Mouse (Mus musculus) MEL (cell line): Measurements from ENCODE around the gene Wiz. TPM values are rescaled to one million over a fixed set of nuclear protein-coding genes. Genes with fewer than 3 reads are reported as not detected.

ENCODE experiments used
- DNase-seq: peaks from one replicate; pipeline ENCODE4 v3.0.0; 2011; ENCODE audit warnings: low read depth, low spot score
- H3K27ac ChIP-seq: 2 replicates; pipeline ENCODE4 v1.5.1; 2012; ENCODE audit warnings: low read depth, mild to moderate bottlenecking, control low read depth, low read length, moderate library complexity; ENCODE audit not compliant: control insufficient read depth
- H3K27me3 ChIP-seq, 2 experiments: fragments of 150-350 bp in 1 of 2; sonication (generic) in 1 of 2; 2 replicates each; pipeline ENCODE4 v1.6.1; 2012; ENCODE audit warnings: low read length in 2 of 2, mild to moderate bottlenecking in 2 of 2, improper control_type of control experiment in 1 of 2, moderate library complexity in 1 of 2; ENCODE audit not compliant: insufficient read depth in 2 of 2, control insufficient read depth in 1 of 2
- H3K36me3 ChIP-seq, 2 experiments: 2 replicates each; pipeline ENCODE4 v1.6.1; 2012 to 2014; ENCODE audit warnings: low read length in 2 of 2, improper control_type of control experiment in 1 of 2, inconsistent platforms in 1 of 2, mild to moderate bottlenecking in 1 of 2; ENCODE audit not compliant: insufficient read depth in 2 of 2, control insufficient read depth in 1 of 2
- H3K4me1 ChIP-seq, 2 experiments: fragments of 150-350 bp in 1 of 2; sonication (generic) in 1 of 2; 2 replicates each; pipeline ENCODE4 v1.6.1; 2012; ENCODE audit warnings: low read length in 2 of 2, improper control_type of control experiment in 1 of 2, mild to moderate bottlenecking in 1 of 2; ENCODE audit not compliant: insufficient read depth in 2 of 2, control insufficient read depth in 1 of 2
- H3K4me3 ChIP-seq, 2 experiments: fragments of 150-350 bp in 1 of 2; sonication (generic) in 1 of 2; 2 replicates each; pipeline ENCODE4 v1.5.1; 2012; ENCODE audit warnings: low read depth in 2 of 2, low read length in 2 of 2, mild to moderate bottlenecking in 2 of 2, moderate library complexity in 2 of 2, control low read depth in 1 of 2, improper control_type of control experiment in 1 of 2; ENCODE audit not compliant: control insufficient read depth in 1 of 2, insufficient read depth in 1 of 2
- H3K79me2 ChIP-seq: 2 replicates; pipeline ENCODE4 v1.6.1; 2012; ENCODE audit warnings: mild to moderate bottlenecking, low read length, moderate library complexity; ENCODE audit not compliant: control insufficient read depth, poor library complexity, insufficient read depth
- H3K9ac ChIP-seq: 2 replicates; pipeline ENCODE4 v1.6.1; 2012; ENCODE audit warnings: low read depth, mild to moderate bottlenecking, control low read depth, low read length, moderate library complexity; ENCODE audit not compliant: control insufficient read depth, poor library complexity, severe bottlenecking
- H3K9me3 ChIP-seq: fragments of 150-350 bp; sonication (generic); replicated peaks from 2 replicates; pipeline ENCODE4 v1.6.1; 2012; ENCODE audit warnings: mild to moderate bottlenecking, low read length, improper control_type of control experiment, moderate library complexity; ENCODE audit not compliant: insufficient read depth
- CHD2 ChIP-seq: IDR thresholded peaks from 2 replicates; pipeline ENCODE4 v1.6.1; 2011; ENCODE audit warnings: low read length, improper control_type of control experiment
- E2F4 ChIP-seq: IDR thresholded peaks from 2 replicates; pipeline ENCODE4 v1.6.1; 2011; ENCODE audit warnings: low read depth, low read length, improper control_type of control experiment, borderline replicate concordance
- ELF1 ChIP-seq: IDR thresholded peaks from 2 replicates; pipeline ENCODE4 v1.6.1; 2014; ENCODE audit warnings: low read depth, mild to moderate bottlenecking, inconsistent platforms, low read length, improper control_type of control experiment, moderate library complexity
- EP300 ChIP-seq, 2 experiments: IDR thresholded peaks; 2 replicates each; pipeline ENCODE4 v1.6.1; 2011; ENCODE audit warnings: improper control_type of control experiment in 2 of 2, low read length in 2 of 2, low read depth in 1 of 2, mild to moderate bottlenecking in 1 of 2
- GATA1 ChIP-seq: IDR thresholded peaks from 2 replicates; pipeline ENCODE4 v1.6.1; 2011; ENCODE audit warnings: low read depth, low read length, improper control_type of control experiment
- KAT2A ChIP-seq: conservative IDR thresholded peaks from 2 replicates; pipeline ENCODE4 v1.6.1; 2012; ENCODE audit warnings: low read depth, low read length, improper control_type of control experiment, inconsistent platforms
- MAFK ChIP-seq: IDR thresholded peaks from 2 replicates; pipeline ENCODE4 v1.6.1; 2011; ENCODE audit warnings: low read depth, mild to moderate bottlenecking, low read length, improper control_type of control experiment, borderline replicate concordance
- MAX ChIP-seq: IDR thresholded peaks from 2 replicates; pipeline ENCODE4 v1.6.1; 2011; ENCODE audit warnings: low read length, improper control_type of control experiment
- MAZ ChIP-seq: IDR thresholded peaks from 2 replicates; pipeline ENCODE4 v1.6.1; 2012; ENCODE audit warnings: low read depth, mild to moderate bottlenecking, inconsistent platforms, low read length, improper control_type of control experiment
- MXI1 ChIP-seq: IDR thresholded peaks from 2 replicates; pipeline ENCODE4 v1.6.1; 2011; ENCODE audit warnings: mild to moderate bottlenecking, low read depth, low read length, improper control_type of control experiment
- MYB ChIP-seq: IDR thresholded peaks from 2 replicates; pipeline ENCODE4 v1.6.1; 2011; ENCODE audit warnings: mild to moderate bottlenecking, low read depth, low read length, improper control_type of control experiment
- NRF1 ChIP-seq: IDR thresholded peaks from 2 replicates; pipeline ENCODE4 v1.6.1; 2014; ENCODE audit warnings: low read depth, mild to moderate bottlenecking, inconsistent platforms, low read length, improper control_type of control experiment, moderate library complexity; ENCODE audit not compliant: poor library complexity, insufficient read depth, severe bottlenecking
- POLR2A ChIP-seq, 2 experiments: IDR thresholded peaks; 2 replicates each; pipeline ENCODE4 v1.6.1; 2011 to 2012; ENCODE audit warnings: low read length in 2 of 2, mild to moderate bottlenecking in 2 of 2, control low read depth in 1 of 2, improper control_type of control experiment in 1 of 2, low read depth in 1 of 2, moderate library complexity in 1 of 2; ENCODE audit not compliant: control insufficient read depth in 1 of 2, insufficient read depth in 1 of 2, poor library complexity in 1 of 2
- POLR2AphosphoS5 ChIP-seq: IDR thresholded peaks from 2 replicates; pipeline ENCODE4 v1.6.1; 2012; ENCODE audit warnings: low read depth, borderline replicate concordance, mild to moderate bottlenecking, inconsistent platforms, low read length, moderate library complexity, mixed read lengths
- RAD21 ChIP-seq: IDR thresholded peaks from 2 replicates; pipeline ENCODE4 v1.6.1; 2011; ENCODE audit warnings: mild to moderate bottlenecking, low read depth, low read length, improper control_type of control experiment
- SIN3A ChIP-seq: IDR thresholded peaks from 2 replicates; pipeline ENCODE4 v1.6.1; 2012; ENCODE audit warnings: low read length, improper control_type of control experiment, inconsistent platforms
- TAL1 ChIP-seq: IDR thresholded peaks from 2 replicates; pipeline ENCODE4 v1.6.1; 2012; ENCODE audit warnings: mild to moderate bottlenecking, inconsistent platforms, low read length, moderate library complexity, mixed read lengths
- TCF12 ChIP-seq: IDR thresholded peaks from 2 replicates; pipeline ENCODE4 v1.6.1; 2014; ENCODE audit warnings: low read depth, mild to moderate bottlenecking, inconsistent platforms, low read length, improper control_type of control experiment, moderate library complexity
- UBTF ChIP-seq: IDR thresholded peaks from 2 replicates; pipeline ENCODE4 v1.6.1; 2012; ENCODE audit warnings: low read depth, mild to moderate bottlenecking, inconsistent platforms, low read length, improper control_type of control experiment, moderate library complexity, borderline replicate concordance; ENCODE audit not compliant: insufficient read depth
- USF1 ChIP-seq: IDR thresholded peaks from 2 replicates; pipeline ENCODE4 v1.6.1; 2014; ENCODE audit warnings: low read depth, mild to moderate bottlenecking, inconsistent platforms, low read length, improper control_type of control experiment, moderate library complexity
- USF2 ChIP-seq, 2 experiments: IDR thresholded peaks; 2 replicates each; pipeline ENCODE4 v1.6.1; 2011 to 2012; ENCODE audit warnings: improper control_type of control experiment in 2 of 2, low read length in 2 of 2, borderline replicate concordance in 1 of 2, inconsistent platforms in 1 of 2, low read depth in 1 of 2, mild to moderate bottlenecking in 1 of 2; ENCODE audit not compliant: insufficient read depth in 1 of 2
- ZNF384 ChIP-seq: IDR thresholded peaks from 2 replicates; pipeline ENCODE4 v1.6.1; 2012; ENCODE audit warnings: low read depth, mild to moderate bottlenecking, inconsistent platforms, low read length, improper control_type of control experiment
- polyA plus RNA-seq, 2 experiments: library from polyadenylated mRNA; stranded (reverse) in 1 of 2; unstranded in 1 of 2; fragments of >175 nt in 1 of 2; fragments of >200 nt in 1 of 2; gene quantifications; 2 replicates each; pipeline versions ENCODE4 v1.2.1 to v1.2.4; 2012; ENCODE audit warnings: low replicate concordance in 2 of 2, low read depth in 1 of 2; ENCODE audit not compliant: insufficient read length in 2 of 2, insufficient read depth in 1 of 2, missing spikeins in 1 of 2
- total RNA-seq: library from RNA; depleted of rRNA; stranded (reverse); fragments of 300-350 nt; gene quantifications from 2 replicates; pipeline ENCODE4 v1.2.3, GENCODE M21; 2012

Gene Wiz
- total and polyA plus RNA-seq, 3 experiments, result 4.4 to 44.1 TPM; not detected in 1

DNA sequence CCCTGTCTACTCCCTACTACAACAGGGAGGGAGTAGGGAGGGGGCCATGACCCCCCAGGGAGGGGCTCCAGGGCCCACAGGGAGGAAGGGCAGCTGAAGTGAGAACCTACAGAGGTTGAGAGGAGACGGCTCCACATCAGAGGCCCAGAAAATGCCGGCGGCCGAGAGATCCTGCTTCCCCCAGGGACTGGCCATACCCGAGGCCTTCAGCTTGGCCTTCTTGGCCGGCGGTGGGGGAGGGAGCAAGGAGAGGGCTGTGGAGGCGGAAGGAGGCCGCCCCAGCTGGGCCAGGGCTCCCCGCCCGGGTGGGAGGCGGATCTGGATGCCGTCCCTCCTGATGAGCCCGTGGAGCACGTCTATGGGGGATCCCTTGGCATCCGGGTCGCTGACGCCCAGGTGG lies 29.3 kb downstream of the Wiz start:
- no peak for DNase-seq
- TF ChIP-seq MYB (no peak), ZNF384 (no peak), ELF1 (no peak), MAX (no peak), MAFK (no peak), USF1 (no peak), MXI1 (no peak), GATA1 (no peak), TAL1 (no peak), POLR2A (IDR thresholded peaks at IDR 0.05; ENCODE audit: control insufficient read depth in 1 of 2, insufficient read depth in 1 of 2, low read depth in 1 of 2, low read length in 2 of 2, poor library complexity in 1 of 2) (no peak), SIN3A (no peak), NRF1 (no peak)
- Histone ChIP-seq H3K36me3 (peaks cover 6 to 11% of the 10 kb centered on the region in 2 experiments), H3K79me2 (peaks cover 19% of the 10 kb centered on the region), H3K4me3 (no peak overlapping the region), H3K27me3 (no peaks in the 10 kb centered on the region), H3K27ac (no peak overlapping the region), H3K9ac (no peak overlapping the region), H3K4me1 (peaks cover 0 to 17% of the 10 kb centered on the region in 2 experiments; a peak in 3 of 4 replicates), H3K9me3 (no peaks in the 10 kb centered on the region)

DNA sequence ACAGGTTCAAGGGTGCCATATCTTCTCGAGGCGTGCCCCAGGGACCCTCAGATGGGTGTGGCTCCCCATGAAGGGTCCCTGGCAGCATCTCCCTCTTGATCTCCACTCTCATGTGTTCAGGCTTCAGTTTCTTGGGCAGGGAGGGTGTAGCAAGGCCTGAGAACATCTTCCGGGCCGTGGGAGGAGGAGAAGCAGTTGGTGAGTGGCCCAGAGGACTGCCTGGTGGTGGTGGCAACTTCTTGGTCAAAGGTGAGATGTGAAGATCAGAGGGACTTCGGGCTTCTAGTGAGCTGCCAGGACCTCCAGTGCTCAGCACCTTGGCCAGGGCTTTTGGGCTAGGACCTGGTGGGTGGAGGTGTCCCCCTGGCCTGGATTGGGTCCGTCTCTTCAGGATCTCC lies 30.3 kb downstream of the Wiz start:
- no peak for DNase-seq
- Histone ChIP-seq H3K27ac (no peak overlapping the region), H3K9ac (no peak overlapping the region), H3K27me3 (no peaks in the 10 kb centered on the region), H3K4me3 (no peak overlapping the region), H3K9me3 (no peaks in the 10 kb centered on the region), H3K4me1 (peaks cover 0 to 13% of the 10 kb centered on the region in 2 experiments; a peak in 3 of 4 replicates), H3K36me3 (peaks cover 6 to 7% of the 10 kb centered on the region in 2 experiments), H3K79me2 (peaks cover 17% of the 10 kb centered on the region)
- TF ChIP-seq CHD2 (no peak), MAFK (no peak), RAD21 (no peak), USF2 (IDR thresholded peaks at IDR 0.05; ENCODE audit: borderline replicate concordance in 1 of 2, insufficient read depth in 1 of 2, low read depth in 1 of 2, low read length in 2 of 2) (no peak), MAZ (no peak), E2F4 (no peak), USF1 (no peak), KAT2A (no peak), TCF12 (no peak), ELF1 (no peak), SIN3A (no peak), EP300 (IDR thresholded peaks at IDR 0.05; ENCODE audit: low read depth in 1 of 2, low read length in 2 of 2) (no peak), POLR2AphosphoS5 (no peak), UBTF (no peak)
